Mouse (Mus musculus) small intestine, adult 2 months (tissue): Measurements from ENCODE around the gene Pfas.

Experiments used
- CTCF ChIP-seq: fragments of 200-500 bp; IDR thresholded peaks from 2 replicates; pipeline ENCODE4 v1.5.1; 2012; ENCODE audit warnings: low read depth, mild to moderate bottlenecking, control low read depth, inconsistent platforms, low read length, moderate library complexity, mixed read lengths; ENCODE audit not compliant: insufficient replicate concordance, insufficient read length; ENCODE audit errors: extremely low read depth
- POLR2A ChIP-seq: fragments of 200-500 bp; IDR thresholded peaks from 2 replicates; pipeline ENCODE4 v1.6.1; 2012; ENCODE audit warnings: low read depth, mild to moderate bottlenecking, control low read depth, inconsistent platforms, low read length, moderate library complexity

DNA sequence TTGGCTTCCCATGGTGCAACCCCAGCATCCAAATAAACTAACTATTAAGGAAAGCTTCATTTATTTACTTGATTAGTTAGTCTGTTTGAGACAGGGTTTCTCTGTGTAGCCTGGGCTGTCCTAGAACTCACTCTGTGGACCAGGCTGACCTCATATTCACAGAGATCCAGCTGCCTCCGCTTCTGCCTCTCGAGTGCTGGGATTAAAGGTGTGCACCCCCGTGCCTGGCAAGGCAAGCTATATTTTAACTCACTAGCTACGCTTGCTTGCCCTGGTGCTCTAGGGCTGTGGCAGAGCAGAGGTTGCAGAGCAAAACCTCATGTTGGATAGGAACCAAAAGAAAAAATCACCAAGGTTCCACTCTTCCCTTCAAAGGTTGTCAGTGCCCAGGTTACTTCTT, 67.7 kb downstream of the Pfas start:
- TF ChIP-seq CTCF = no peak
- no peak for TF ChIP-seq POLR2A
